Mouse (Mus musculus): ENCODE data around the gene Aco2.

DNA sequence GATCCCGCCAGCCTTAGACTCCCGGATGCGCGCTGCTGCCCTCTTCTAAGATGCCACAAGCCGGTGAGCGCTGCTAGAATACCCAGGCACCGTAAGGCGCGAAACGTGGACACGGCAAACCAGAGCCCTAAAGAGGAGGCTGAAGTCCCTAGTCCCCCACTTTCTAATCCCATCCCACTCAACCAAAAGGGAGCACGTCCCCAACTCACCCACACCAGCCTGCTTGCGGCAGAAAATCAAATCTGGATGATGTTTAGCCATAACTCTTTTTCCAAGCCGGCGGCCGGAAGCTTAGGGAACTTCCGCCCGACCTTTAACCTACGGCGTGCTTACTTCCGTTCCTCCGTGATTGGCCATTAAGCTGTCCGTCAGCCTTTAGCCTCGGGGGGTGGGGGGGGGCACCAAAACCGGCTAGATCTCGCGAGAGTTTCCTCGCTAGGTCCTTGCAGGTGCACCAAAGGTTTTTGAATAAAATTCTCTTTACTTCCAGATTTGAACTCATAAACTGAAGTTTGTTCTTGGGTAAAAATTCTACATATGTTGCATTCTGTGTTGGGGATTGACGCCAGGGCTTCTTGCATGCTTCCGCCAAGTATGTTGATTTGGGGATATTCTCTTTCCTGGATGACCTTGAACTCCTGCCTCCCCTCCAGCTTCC, 376 bp upstream of the Aco2 start, which contains the start of gene Phf5a:
- TF ChIP-seq EP300 (IDR thresholded peaks at IDR 0.05; ENCODE audit: insufficient read depth, low read depth, low read length), result no peak
- TF ChIP-seq CTCF (IDR thresholded peaks at IDR 0.05), result no peak

All from heart, adult 2 months (tissue).